Mouse (Mus musculus): Measurements from ENCODE around the gene Dgki.

Gene Dgki

DNA sequence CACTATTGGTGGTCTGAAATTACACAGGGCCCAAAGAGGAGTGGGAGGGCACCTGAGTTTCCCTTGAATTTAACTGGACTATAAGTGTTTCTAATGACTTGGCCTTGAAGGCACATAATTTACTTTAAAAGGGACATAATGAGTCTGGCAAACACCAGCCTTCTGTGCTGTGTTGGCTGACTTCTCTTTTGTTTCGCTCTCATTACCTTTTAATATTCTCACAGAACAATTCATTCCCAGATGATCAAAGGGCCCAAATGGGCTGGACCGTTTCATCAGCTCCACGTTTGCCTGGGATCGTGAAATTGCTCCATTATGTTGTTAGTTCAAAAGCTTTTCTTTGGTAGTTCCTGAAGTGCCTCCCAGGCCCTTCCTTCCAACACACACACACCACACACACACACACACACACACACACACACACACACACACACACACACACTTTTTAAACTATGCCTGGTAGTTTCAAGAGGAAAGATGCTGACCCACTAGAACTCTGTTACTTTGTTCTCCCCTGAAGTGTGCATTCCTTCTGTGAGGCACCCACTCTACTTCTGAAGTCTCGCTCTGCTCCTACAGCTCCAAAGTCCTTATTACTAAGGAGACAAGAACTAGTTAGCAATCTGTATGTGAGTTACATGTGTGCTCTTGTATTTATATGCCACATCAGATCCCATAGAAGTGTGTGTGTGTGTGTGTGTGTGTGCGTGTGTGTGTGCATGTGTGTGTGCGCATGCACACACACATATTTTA, 491.5 kb downstream of the Dgki start:
- DNase-seq (ENCODE audit: low spot score): no peak

DNA sequence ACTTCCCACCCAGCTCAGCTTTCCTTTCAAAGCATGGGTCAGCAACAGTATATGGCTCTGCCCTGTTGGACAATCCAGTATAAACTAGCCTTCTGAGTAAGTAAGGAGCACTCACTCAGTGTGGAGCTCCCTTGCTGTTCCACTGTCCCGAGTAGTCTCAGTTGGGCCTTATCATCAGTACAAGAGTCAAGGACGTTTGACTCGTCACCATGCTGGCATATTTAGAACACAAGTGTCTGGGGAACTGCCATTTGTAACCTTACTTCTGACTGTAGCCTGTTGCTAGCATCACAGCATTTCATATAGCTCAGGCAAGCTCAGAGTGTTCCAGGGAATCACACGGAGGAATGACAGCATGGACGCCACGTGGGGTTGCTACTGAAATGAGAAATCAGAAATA, 493.1 kb downstream of the Dgki start:
- DNase-seq (ENCODE audit: low spot score): no peak

DNA sequence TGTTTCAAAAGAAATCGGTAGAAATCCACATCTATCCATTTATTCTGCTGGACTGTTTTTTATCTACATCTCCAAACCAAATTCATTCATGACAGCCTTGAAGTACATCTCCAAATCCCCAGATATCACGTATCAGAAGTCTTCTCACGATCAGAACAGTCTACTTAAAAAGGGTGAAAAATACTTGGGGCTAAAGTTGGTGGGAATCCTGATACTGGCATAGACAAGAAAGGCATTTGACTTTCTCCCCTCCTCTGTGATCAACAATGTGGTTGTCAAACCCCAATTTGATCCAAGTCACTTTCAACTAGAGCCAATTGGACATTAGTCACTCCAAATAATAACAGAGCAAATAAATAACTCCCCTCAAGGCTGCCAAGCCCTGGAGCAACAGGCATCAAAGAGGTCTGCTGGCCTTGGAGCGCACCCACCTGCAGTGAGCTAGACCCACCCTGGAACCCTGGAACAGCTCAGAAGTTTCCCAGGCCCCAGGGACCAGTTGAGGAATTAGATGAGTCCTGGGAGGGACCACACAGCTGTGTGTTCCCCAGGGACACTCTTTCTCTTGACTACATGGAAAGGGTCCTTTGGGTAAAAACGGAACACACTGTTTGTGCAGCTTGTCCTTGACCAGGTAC, 499.6 kb downstream of the Dgki start:
- DNase-seq (ENCODE audit: low spot score): no peak

DNA sequence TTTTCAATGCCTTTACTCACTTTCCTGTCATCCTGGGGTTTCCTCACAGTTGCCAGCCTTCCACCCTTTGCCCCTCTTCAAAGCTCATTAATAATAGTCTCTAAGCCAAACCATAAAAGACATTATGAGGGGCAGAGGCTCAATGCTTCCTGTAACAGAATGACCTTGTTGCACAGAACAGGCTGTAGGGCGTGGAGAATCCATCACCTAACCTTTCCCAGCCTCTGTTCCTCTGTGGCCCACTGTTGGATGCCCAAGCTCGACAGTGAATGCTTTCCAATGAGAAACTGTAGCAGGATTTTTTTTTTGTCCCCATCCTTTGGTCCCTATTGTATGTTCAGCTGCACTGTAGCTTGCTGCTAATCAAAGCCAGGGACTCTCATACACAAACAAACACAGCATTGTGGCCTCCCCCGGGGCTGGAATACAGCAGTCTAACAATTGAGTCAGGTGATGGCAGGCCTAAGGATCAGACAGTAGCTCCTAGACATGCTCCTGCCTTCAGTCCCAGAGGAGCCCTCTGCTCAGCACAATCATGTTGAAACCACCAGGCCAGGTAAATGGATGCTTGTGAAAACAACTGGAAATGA, 502.8 kb downstream of the Dgki start:
- DNase-seq (ENCODE audit: low spot score): no peak
